Mouse (Mus musculus) lung, postnatal 4 days (tissue): ENCODE results near the gene Zfp101.
A peak's percentile ranks its signal among the peaks of the same experiment; 100 is the strongest.

ENCODE experiments used
- DNase-seq, 2 experiments: peaks; one replicate each; pipeline ENCODE4 v3.0.0; 2021

The Zfp101 gene

DNA sequence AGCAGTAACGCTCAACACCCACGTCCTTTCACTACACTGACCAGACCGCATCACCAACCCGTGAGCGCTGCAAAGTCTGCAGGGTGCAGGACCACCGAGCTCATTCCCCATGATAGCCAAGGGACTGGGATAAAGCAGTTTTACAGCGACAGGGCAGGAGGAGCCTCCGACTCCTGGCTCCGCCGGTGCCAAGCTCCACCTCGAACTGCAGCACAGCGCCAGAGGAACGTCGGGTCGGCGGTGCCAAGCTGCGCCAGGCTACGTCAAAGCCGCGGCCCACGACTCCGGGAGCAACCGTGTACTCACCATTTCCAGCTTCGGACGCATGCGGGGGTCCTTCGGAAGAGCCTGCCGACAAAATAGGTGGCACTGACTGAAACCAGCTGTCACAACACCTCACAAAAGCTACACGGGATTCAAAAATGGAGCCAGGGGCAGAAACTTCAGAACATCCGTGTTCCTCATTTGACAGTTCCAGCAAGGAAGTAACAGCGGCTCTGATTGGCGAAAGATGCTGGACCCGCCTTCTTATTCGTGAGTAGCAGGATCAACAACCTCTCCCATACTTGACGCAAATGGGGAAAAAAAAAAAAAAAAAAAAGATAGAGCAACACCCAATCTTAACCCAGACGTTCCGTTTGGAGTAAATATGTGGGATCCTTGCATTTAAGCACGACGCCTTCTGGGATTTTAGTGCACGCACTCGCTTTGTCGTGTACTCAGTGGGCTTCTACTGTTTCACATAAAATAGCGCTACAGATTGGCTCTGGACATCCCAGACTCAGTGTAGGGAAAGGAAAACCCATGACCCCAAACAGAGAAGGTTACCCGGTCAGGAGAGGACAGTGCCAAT is at the start of gene Zfp101:
Gene Zfp101 (minus strand): TSS at position 460 of the 853 bp plus-strand sequence.
- DNase-seq, result peak; percentile 92 to 93

DNA sequence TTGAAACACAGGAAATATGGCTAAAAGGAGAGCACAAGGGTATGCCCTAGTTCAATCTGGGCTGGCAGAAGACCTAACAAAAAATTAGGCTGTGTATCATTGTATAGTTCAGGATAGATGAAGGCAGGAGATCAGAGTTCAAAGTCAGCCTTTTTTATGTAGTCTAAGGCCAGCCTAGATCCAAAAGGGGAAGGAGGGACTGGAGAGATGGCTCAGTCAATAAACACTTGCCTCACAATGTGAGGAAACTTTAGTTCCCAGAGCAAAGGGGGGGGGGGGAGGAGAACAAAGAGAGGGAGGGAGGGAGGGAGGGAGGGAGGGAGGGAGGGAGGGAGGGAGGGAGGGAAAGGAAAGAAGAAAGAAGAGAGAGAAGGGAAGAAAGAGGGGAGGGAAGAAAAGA is 46.7 kb upstream of the Zfp101 start:
- no peak for DNase-seq

GRCm38 (mm10) chr17:33439922-33440321 is 45.5 kb upstream of the Zfp101 start:
- DNase-seq, result peak in 1 of 2 experiments; percentile 27

DNA sequence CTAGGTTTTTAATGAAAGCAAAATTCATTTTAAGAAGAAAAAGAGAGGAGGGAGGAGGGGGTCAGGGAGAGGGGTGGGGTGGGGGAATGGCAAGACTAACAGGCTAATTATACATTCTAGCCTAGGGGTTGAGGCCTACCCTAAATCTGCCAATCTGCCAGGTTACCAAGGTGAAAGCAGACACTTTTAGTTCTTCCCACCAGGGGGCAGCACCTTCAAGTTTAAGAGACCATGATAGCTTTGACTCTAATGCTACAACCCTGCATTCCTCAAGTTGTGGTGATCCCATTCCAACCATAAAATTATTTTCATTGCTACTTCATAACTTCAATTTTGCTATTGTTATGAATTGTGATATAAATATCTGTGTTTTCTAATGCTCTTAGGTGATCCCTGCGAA is 44.7 kb upstream of the Zfp101 start:
- peak; percentile 35 to 84 for DNase-seq

- no peak for DNase-seq
These were observed 37.8 kb upstream of the Zfp101 start, which contains the start of gene Actl9 for GRCm38 (mm10) chr17:33432019-33432946. TSS of gene Actl9 (plus strand) at chr17:33432896.

GRCm38 (mm10) chr17:33392271-33392670 is 2.2 kb downstream of the Zfp101 start:
- no peak for DNase-seq

DNA sequence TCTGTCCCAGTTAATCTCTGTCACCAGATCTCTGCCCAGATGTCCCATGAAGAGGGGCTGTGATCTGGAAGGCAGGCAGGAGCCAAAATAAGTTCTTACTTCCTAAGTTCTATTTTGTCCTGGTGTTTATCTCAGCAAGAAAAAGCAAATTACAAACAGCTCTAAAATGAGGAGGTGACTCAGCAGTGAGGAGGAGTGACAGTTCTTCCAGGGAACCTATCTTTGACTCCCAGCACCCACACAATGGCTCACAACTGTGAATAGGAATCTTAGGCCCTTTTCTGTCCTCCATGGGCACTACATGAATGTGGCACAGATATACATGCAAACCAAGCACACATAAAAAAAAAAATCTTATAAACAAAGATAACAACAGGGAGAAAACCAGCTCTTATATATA is 8.7 kb downstream of the Zfp101 start:
- no peak for DNase-seq

DNA sequence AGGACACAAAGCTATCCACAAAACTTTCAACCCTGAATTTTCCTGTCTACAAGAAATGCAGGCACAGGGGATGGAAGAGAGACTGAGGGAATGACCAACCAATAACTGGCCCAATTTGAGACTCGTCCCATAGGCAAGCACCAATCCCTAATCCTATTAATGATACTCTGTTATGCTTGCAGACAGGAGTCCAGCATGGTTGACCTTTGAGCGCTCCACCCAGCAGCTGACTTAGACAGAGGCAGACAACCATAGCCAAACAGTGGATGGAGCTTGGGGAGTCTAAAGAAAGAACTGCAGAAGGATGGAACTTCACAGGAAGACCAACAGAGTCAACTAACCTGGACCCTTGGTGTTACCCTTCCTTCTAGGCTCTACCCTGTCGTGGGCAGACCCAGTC is 21.6 kb downstream of the Zfp101 start:
- DNase-seq, result no peak

GRCm38 (mm10) chr17:33358411-33359384 is 35.7 kb downstream of the Zfp101 start, which contains the start of gene Zfp81:
TSS of gene Zfp81 (minus strand) at chr17:33358878.
- DNase-seq, result peak; percentile 86 to 89

GRCm38 (mm10) chr17:33352981-33353380 is 41.5 kb downstream of the Zfp101 start:
- no peak for DNase-seq
